Mouse (Mus musculus) E14TG2a.4 (cell line): Measurements from ENCODE around the gene Mthfsd.

Experiments
- CTCF ChIP-seq: conservative IDR thresholded peaks from 2 replicates; pipeline ENCODE4 v1.5.1; 2014; ENCODE audit warnings: low read length
- NANOG ChIP-seq: IDR thresholded peaks from 2 replicates; pipeline ENCODE4 v1.6.1; 2014; ENCODE audit warnings: borderline replicate concordance, low read length, mixed read lengths

DNA sequence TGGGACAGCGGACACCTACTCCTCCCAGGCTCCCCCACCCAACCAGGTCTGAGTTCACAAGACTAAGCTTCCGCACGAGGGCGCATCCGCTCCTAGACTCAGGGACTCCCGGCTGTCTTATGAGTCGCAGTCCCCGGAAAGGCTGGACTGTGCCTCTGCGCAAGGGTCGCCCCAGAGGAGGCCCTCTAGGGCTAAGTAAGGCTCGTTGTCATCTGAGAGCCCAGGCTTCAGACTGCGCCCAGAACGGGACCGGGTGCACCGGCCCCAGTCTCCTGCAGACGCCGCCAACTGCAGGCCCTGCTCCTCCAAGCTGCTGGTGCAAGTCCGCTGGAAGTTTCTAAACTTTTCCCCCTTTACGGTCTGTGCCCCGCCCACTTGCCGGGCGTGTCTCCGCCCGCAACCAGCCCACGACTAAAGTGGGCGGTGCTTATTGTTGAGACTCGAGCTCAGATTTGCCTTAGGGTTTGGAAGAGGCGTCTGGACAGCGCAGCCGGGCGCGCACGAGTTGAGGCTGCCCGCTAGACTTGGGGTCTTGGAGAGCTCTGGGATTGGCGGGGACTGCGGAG, 17.2 kb upstream of the Mthfsd start:
- TF ChIP-seq CTCF (no peak), NANOG (no peak)
